Mouse (Mus musculus): ENCODE results near the gene Tmem231. TPM values are rescaled to one million over a fixed set of nuclear protein-coding genes. Genes with fewer than 3 reads are reported as not detected.

Gene Tmem231
- polyA plus RNA-seq, 1 experiment, result 4.5 TPM

DNA sequence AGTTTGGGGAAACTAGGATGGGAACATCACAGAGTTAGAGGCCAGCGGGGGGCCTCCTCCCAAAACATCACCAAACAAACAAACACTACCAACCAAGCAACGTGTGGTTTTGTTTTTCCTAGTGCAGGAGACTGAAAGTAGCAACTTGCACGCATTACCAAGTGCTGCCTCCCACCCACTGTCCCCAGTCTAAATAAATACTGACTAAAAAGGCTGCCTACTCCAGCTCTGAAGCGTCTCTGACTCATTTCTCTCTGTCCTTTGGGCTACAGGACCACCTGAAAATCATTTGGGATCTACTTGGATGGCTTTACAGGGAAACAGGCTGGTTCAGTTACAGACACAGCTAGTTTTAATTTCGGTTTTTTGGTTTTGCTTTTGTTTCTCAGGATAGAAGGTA, 30.7 kb upstream of the Tmem231 start:
- H3K79me2 ChIP-seq (ENCODE audit: control insufficient read depth, insufficient read depth), result no peaks in the 10 kb centered on the region
- no peak overlapping the region for H3K4me3 ChIP-seq
- TF ChIP-seq MYOD1 (IDR thresholded peaks at IDR 0.05; ENCODE audit: control insufficient read depth in 1 of 3, insufficient read length in 2 of 3, low read depth in 2 of 3), result no peak
- no peak for TF ChIP-seq TCF3 (IDR thresholded peaks at IDR 0.05; ENCODE audit: insufficient read length, low read depth)
- H3K27me3 ChIP-seq (ENCODE audit: control insufficient read depth, insufficient read depth, insufficient read length), result no peaks in the 10 kb centered on the region
- peak overlapping the region; percentile 35 for H3K4me2 ChIP-seq (ENCODE audit: low read depth)
- no peak overlapping the region for H3ac ChIP-seq (ENCODE audit: control insufficient read depth, insufficient read length)
- H3K36me3 ChIP-seq (ENCODE audit: control insufficient read depth, insufficient read depth), result no peaks in the 10 kb centered on the region

DNA sequence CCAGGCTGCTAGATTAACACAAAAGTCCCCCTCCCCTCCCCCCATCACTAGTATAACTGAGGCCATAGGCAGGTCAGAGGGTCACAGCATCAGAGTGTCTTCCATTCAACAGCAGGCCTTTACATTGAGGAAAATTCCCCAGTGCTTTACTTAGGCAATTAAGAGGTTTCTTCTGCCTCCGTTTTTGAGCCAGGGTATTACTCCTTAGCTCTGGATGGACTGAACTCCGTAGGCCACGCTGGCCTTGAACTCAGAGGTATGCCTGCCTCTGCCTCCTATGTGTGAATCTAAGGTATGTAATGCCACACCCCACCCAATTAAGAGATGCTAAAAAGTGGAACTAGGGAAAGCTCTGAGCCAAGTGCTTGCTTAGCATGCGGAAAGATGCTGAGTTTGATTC, 29.9 kb upstream of the Tmem231 start:
- TF ChIP-seq TCF3 (IDR thresholded peaks at IDR 0.05; ENCODE audit: insufficient read length, low read depth) (no peak), POLR2AphosphoS2 (IDR thresholded peaks at IDR 0.05; ENCODE audit: insufficient read length, low read depth) (no peak), E2F4 (IDR thresholded peaks at IDR 0.05; ENCODE audit: insufficient read depth) (no peak), USF1 (IDR thresholded peaks at IDR 0.05; ENCODE audit: low read depth) (no peak), MYOD1 (IDR thresholded peaks at IDR 0.05; ENCODE audit: control insufficient read depth in 1 of 3, insufficient read length in 2 of 3, low read depth in 2 of 3) (no peak), REST (IDR thresholded peaks at IDR 0.05; ENCODE audit: insufficient read depth, insufficient read length) (no peak), TCF12 (IDR thresholded peaks at IDR 0.05; ENCODE audit: insufficient read depth, poor library complexity, severe bottlenecking) (no peak), POLR2A (IDR thresholded peaks at IDR 0.05; ENCODE audit: insufficient read length, low read depth) (no peak), MYOG (IDR thresholded peaks at IDR 0.05; ENCODE audit: control insufficient read depth in 1 of 3, insufficient read depth in 1 of 3, insufficient read length in 2 of 3, low read depth in 2 of 3) (no peak)
- Histone ChIP-seq H3ac (ENCODE audit: control insufficient read depth, insufficient read length) (no peak overlapping the region), H3K4me2 (ENCODE audit: low read depth) (no peak overlapping the region), H3K4me3 (no peak overlapping the region), H3K36me3 (ENCODE audit: control insufficient read depth, insufficient read depth) (no peaks in the 10 kb centered on the region), H3K27me3 (ENCODE audit: control insufficient read depth, insufficient read depth, insufficient read length) (no peaks in the 10 kb centered on the region), H3K79me2 (ENCODE audit: control insufficient read depth, insufficient read depth) (no peaks in the 10 kb centered on the region)

DNA sequence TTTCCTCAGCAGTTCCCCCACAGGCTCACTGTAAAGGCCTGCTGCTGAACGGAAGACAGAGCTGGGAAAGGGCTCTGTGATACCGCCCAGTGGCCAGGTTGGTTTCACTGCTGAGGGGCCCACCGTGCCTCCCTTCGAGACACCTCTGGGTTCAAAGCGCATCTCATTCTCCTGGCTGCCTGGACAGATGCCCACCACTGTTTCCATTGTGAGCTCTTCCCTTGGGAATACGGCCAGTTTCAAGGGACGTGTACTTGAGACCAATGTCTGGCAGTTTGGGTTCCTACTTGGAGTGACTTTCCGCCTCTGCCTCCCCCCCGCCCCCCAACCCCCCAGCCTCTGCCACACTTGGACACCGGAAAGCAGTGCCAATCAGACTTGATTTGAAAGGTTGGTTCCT, 29.4 kb upstream of the Tmem231 start:
- Histone ChIP-seq H3K4me3 (no peak overlapping the region), H3K36me3 (ENCODE audit: control insufficient read depth, insufficient read depth) (no peaks in the 10 kb centered on the region), H3K27me3 (ENCODE audit: control insufficient read depth, insufficient read depth, insufficient read length) (no peaks in the 10 kb centered on the region), H3K4me2 (ENCODE audit: low read depth) (no peak overlapping the region), H3ac (ENCODE audit: control insufficient read depth, insufficient read length) (no peak overlapping the region), H3K79me2 (ENCODE audit: control insufficient read depth, insufficient read depth) (no peaks in the 10 kb centered on the region)
- no peak for TF ChIP-seq POLR2A (IDR thresholded peaks at IDR 0.05; ENCODE audit: insufficient read length, low read depth)
- TF ChIP-seq MAX (IDR thresholded peaks at IDR 0.05; ENCODE audit: low read depth), result no peak

DNA sequence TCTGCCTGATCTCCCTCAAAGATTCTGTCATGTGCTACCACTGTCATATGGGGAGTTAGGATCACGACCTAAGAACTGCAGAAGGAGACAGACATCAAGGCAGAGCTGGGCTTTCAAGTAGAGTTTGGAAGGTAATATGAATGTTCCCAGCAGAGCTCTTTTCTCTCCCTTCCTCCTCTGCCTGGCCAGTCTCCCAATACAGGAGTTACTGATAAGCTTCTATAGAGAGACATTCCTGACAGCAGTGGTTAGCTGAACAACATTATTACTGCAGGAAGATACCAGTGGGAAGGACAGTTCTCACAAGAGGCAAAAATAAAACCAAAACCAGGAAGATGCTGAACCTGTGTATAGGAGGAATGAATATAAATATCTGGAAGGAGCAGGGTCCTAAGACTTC, 28.9 kb upstream of the Tmem231 start:
- Histone ChIP-seq H3K27me3 (ENCODE audit: control insufficient read depth, insufficient read depth, insufficient read length) (no peaks in the 10 kb centered on the region), H3K4me2 (ENCODE audit: low read depth) (no peak overlapping the region), H3K79me2 (ENCODE audit: control insufficient read depth, insufficient read depth) (no peaks in the 10 kb centered on the region)

DNA sequence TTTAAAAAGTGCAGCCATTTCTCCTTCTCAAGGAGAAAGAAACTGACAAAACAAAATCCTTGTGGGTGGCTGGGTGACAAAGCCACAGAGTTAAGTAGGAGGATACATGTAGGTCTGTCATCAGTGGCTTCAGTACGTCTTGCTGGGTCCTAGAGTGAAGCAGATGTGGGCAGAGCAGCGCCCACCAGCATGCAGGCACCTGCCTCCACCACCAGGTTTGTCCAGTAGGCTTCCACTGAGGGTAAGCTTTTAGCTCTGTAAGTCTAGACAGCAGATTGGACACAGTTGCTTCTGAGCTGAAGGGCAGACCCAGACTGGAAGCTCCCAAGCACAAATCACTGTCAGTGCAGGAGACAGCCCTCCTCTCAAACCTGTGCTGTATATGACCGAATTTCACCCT, 27.6 kb upstream of the Tmem231 start:
- Histone ChIP-seq H3K36me3 (ENCODE audit: control insufficient read depth, insufficient read depth) (peaks cover 10% of the 10 kb centered on the region), H3K27me3 (ENCODE audit: control insufficient read depth, insufficient read depth, insufficient read length) (no peaks in the 10 kb centered on the region), H3K4me3 (no peak overlapping the region), H3K4me2 (ENCODE audit: low read depth) (no peak overlapping the region), H3ac (ENCODE audit: control insufficient read depth, insufficient read length) (no peak overlapping the region), H3K79me2 (ENCODE audit: control insufficient read depth, insufficient read depth) (no peaks in the 10 kb centered on the region)
- TF ChIP-seq SRF (IDR thresholded peaks at IDR 0.05; ENCODE audit: control insufficient read depth, insufficient read length, low read depth), result no peak
- TF ChIP-seq CEBPB (IDR thresholded peaks at IDR 0.05; ENCODE audit: insufficient read depth, poor library complexity, severe bottlenecking), result no peak
- TF ChIP-seq POLR2A (IDR thresholded peaks at IDR 0.05; ENCODE audit: insufficient read length, low read depth), result no peak
- no peak for TF ChIP-seq MAX (IDR thresholded peaks at IDR 0.05; ENCODE audit: low read depth)
- TF ChIP-seq MYOD1 (IDR thresholded peaks at IDR 0.05; ENCODE audit: control insufficient read depth in 1 of 3, insufficient read length in 2 of 3, low read depth in 2 of 3), result no peak
- no peak for TF ChIP-seq USF1 (IDR thresholded peaks at IDR 0.05; ENCODE audit: low read depth)
- TF ChIP-seq TCF12 (IDR thresholded peaks at IDR 0.05; ENCODE audit: insufficient read depth, poor library complexity, severe bottlenecking), result no peak
- no peak for TF ChIP-seq MYOG (IDR thresholded peaks at IDR 0.05; ENCODE audit: control insufficient read depth in 1 of 3, insufficient read depth in 1 of 3, insufficient read length in 2 of 3, low read depth in 2 of 3)
- TF ChIP-seq POLR2AphosphoS2 (IDR thresholded peaks at IDR 0.05; ENCODE audit: insufficient read length, low read depth), result no peak

More for the DNA sequence above, 28.9 kb upstream of the Tmem231 start:
- H3ac ChIP-seq (ENCODE audit: control insufficient read depth, insufficient read length), result no peak overlapping the region
- H3K36me3 ChIP-seq (ENCODE audit: control insufficient read depth, insufficient read depth), result no peaks in the 10 kb centered on the region
- no peak overlapping the region for H3K4me3 ChIP-seq
- TF ChIP-seq TCF12 (IDR thresholded peaks at IDR 0.05; ENCODE audit: insufficient read depth, poor library complexity, severe bottlenecking) (no peak), MYOG (IDR thresholded peaks at IDR 0.05; ENCODE audit: control insufficient read depth in 1 of 3, insufficient read depth in 1 of 3, insufficient read length in 2 of 3, low read depth in 2 of 3) (no peak), E2F4 (IDR thresholded peaks at IDR 0.05; ENCODE audit: insufficient read depth) (no peak), POLR2AphosphoS2 (IDR thresholded peaks at IDR 0.05; ENCODE audit: insufficient read length, low read depth) (no peak), MYOD1 (IDR thresholded peaks at IDR 0.05; ENCODE audit: control insufficient read depth in 1 of 3, insufficient read length in 2 of 3, low read depth in 2 of 3) (no peak), USF1 (IDR thresholded peaks at IDR 0.05; ENCODE audit: low read depth) (no peak), REST (IDR thresholded peaks at IDR 0.05; ENCODE audit: insufficient read depth, insufficient read length) (no peak), CEBPB (IDR thresholded peaks at IDR 0.05; ENCODE audit: insufficient read depth, poor library complexity, severe bottlenecking) (no peak), SRF (IDR thresholded peaks at IDR 0.05; ENCODE audit: control insufficient read depth, insufficient read length, low read depth) (no peak), POLR2A (IDR thresholded peaks at IDR 0.05; ENCODE audit: insufficient read length, low read depth) (no peak), MAX (IDR thresholded peaks at IDR 0.05; ENCODE audit: low read depth) (no peak), TCF3 (IDR thresholded peaks at IDR 0.05; ENCODE audit: insufficient read length, low read depth) (no peak)

Measured in myocyte (in vitro differentiated cells).